Mouse (Mus musculus): ENCODE measurements around the gene Prune1.
A peak's percentile ranks its signal among the peaks of the same experiment; 100 is the strongest.

GRCm38 (mm10) chr3:95266052-95266451, 15.8 kb downstream of the Prune1 start:
- TF ChIP-seq EP300 (optimal IDR thresholded peaks at IDR 0.05) (no peak), CTCF (IDR thresholded peaks at IDR 0.05; ENCODE audit: low read depth) (peak; percentile 17; the same call in 1 of the 2 replicates)
